Mouse (Mus musculus) G1E (cell line): ENCODE measurements at regions not wholly inside any gene's neighbourhood (a gene's known extent, or its start where the extent isn't known, plus 50 kb on each side); places are given as distances from the start of the nearest gene placed in this dataset.

ENCODE experiments used
- ATAC-seq: 2 replicates; pipeline ENCODE4 v1.8.0; 2016; ENCODE audit warnings: mild to moderate bottlenecking; ENCODE audit not compliant: insufficient number of reproducible peaks, poor library complexity, low FRiP score, severe bottlenecking; ENCODE audit errors: extremely low read depth
- DNase-seq: peaks from one replicate; pipeline ENCODE4 v3.0.0; 2012; ENCODE audit warnings: low spot score
- H3K27me3 ChIP-seq: 2 replicates; pipeline ENCODE4 v1.6.1; 2012; ENCODE audit warnings: mild to moderate bottlenecking, low read length, inconsistent platforms; ENCODE audit not compliant: insufficient read depth
- H3K36me3 ChIP-seq: replicated peaks from 2 replicates; pipeline ENCODE3; 2012; ENCODE audit warnings: mild to moderate bottlenecking, inconsistent platforms
- H3K4me1 ChIP-seq: 2 replicates; pipeline ENCODE4 v1.6.1; 2012; ENCODE audit warnings: low read depth, low read length, inconsistent platforms, mixed read lengths; ENCODE audit not compliant: insufficient read depth
- H3K4me3 ChIP-seq: 2 replicates; pipeline ENCODE4 v1.5.1; 2012; ENCODE audit warnings: low read depth, mild to moderate bottlenecking, inconsistent platforms, low read length, moderate library complexity, mixed read lengths
- H3K9me3 ChIP-seq: replicated peaks from 2 replicates; pipeline ENCODE4 v1.6.1; 2012; ENCODE audit warnings: inconsistent platforms
- CTCF ChIP-seq: IDR thresholded peaks from 2 replicates; pipeline ENCODE4 v1.5.1; 2012; ENCODE audit warnings: low read depth, low read length, inconsistent platforms, mixed read lengths
- GATA1 ChIP-seq: IDR thresholded peaks from 2 replicates; pipeline ENCODE4 v1.6.1; 2012; ENCODE audit warnings: borderline replicate concordance, low read length, inconsistent platforms, mixed read lengths
- GATA2 ChIP-seq: IDR thresholded peaks from 2 replicates; pipeline ENCODE4 v1.6.1; 2012; ENCODE audit warnings: low read depth, low read length, inconsistent platforms, borderline replicate concordance
- POLR2AphosphoS5 ChIP-seq: IDR thresholded peaks from 2 replicates; pipeline ENCODE4 v1.6.1; 2012; ENCODE audit warnings: low read depth, low read length, inconsistent platforms; ENCODE audit not compliant: insufficient replicate concordance
- TAL1 ChIP-seq: conservative IDR thresholded peaks from 2 replicates; pipeline ENCODE4 v1.6.1; 2012; ENCODE audit warnings: low read depth, low read length, inconsistent platforms, mixed read lengths

DNA sequence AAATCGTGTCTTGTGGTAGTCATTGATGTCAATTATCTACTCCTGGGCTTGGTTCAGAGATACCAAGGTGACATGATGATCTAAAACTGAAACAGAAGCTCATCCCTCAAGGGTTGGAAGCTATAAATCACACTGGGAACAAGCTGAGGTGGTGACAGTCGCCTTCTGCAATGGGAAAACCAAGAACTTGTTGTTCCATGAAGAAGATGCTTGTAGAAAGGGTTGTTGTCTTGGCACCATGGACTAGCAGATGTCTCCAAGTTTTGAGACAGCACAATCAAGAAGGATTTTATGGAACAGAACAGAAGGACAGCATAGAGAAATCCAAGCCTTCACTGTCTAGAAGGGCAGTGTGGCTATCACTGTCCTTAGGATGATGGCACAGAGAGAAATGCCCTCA lies 2005.4 kb upstream of the Lrrc6 start:
- no peaks in the 10 kb centered on the region for H3K9me3 ChIP-seq

DNA sequence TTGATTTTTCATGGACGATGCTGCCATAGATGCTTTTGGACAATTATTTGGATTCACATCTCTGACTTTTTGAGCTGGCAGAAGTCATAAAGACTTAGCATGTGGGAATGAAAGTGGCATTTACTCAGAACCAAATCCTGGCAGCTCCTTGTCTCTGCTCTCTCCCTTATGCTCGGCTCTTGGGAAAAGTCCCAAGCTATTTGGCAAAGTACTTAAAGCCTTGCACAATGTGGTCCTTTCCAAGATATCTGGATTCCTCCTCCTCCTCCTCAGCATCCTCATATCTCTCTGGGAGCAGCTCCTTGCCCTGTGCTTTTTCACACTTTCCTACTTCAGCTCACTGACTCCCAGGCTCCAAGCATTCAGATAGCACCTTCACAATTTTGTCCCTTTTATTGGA lies 1995.7 kb upstream of the Lrrc6 start:
- DNase-seq (no peak), ATAC-seq (no peak)
- Histone ChIP-seq H3K27me3 (no peaks in the 10 kb centered on the region), H3K4me1 (no peaks in the 10 kb centered on the region), H3K36me3 (no peaks in the 10 kb centered on the region), H3K4me3 (no peak overlapping the region), H3K9me3 (no peaks in the 10 kb centered on the region)
- TF ChIP-seq POLR2AphosphoS5, result no peak
- TF ChIP-seq GATA2, result no peak
- no peak for TF ChIP-seq CTCF
- TF ChIP-seq TAL1, result no peak
- no peak for TF ChIP-seq GATA1

More for the DNA sequence above, 2005.4 kb upstream of the Lrrc6 start:
- no peak for TF ChIP-seq GATA1
- TF ChIP-seq TAL1, result no peak
- no peak for TF ChIP-seq CTCF
- TF ChIP-seq GATA2, result no peak
- TF ChIP-seq POLR2AphosphoS5, result no peak
- Histone ChIP-seq H3K4me3 (no peak overlapping the region), H3K27me3 (no peaks in the 10 kb centered on the region), H3K36me3 (no peaks in the 10 kb centered on the region), H3K4me1 (no peaks in the 10 kb centered on the region)
- DNase-seq, result no peak
- no peak for ATAC-seq

DNA sequence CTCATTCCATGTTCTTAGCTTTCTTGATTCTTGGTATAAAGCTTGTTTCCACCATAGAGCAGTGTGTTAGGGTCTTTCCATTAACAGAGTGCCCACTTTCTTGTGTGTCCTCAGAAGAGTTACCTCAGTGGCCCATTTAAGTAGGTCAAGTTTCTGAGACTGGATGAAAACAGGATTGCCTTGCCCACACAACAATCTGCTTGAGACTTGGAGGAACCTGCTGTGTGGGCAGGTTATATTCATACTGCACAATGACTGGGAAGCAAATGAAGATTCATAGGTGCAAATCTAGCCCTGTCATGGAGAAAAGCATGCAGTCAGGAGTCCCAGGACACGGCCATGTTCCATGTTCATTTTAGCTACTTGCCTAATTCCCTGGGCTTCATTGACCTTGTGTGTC lies 1984.1 kb upstream of the Lrrc6 start:
- TF ChIP-seq POLR2AphosphoS5 (no peak), TAL1 (no peak), GATA1 (no peak), CTCF (no peak), GATA2 (no peak)
- no peaks in the 10 kb centered on the region for H3K36me3 ChIP-seq
- H3K9me3 ChIP-seq, result no peaks in the 10 kb centered on the region
- ATAC-seq, result no peak
- DNase-seq, result no peak
- H3K4me1 ChIP-seq, result no peaks in the 10 kb centered on the region
- H3K27me3 ChIP-seq, result no peaks in the 10 kb centered on the region
- no peak overlapping the region for H3K4me3 ChIP-seq

DNA sequence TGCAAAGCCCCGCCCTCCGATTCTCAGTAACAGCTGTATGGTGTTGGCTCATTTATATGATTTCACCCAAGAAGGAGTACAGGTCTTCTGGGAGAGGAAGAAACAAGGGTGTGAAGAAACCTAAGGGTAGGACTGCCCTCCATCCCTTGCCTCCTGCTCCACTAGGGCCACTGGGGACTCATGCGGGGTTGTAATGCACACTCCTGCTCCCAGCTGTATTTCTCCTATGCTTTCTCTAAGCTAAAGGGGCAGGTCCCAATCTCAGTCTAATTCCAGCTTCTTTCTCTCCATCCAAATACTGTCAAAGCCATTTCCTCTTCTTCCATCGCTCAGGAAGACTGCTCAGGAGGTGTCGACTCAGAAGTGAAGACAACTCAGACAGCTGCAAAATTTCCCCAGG lies 1977.0 kb upstream of the Lrrc6 start:
- no peak for DNase-seq
- H3K27me3 ChIP-seq, result no peaks in the 10 kb centered on the region
- H3K9me3 ChIP-seq, result no peaks in the 10 kb centered on the region
- no peaks in the 10 kb centered on the region for H3K36me3 ChIP-seq
- no peak overlapping the region for H3K4me3 ChIP-seq
- TF ChIP-seq GATA2 (no peak), TAL1 (no peak), GATA1 (no peak), CTCF (no peak), POLR2AphosphoS5 (no peak)
- H3K4me1 ChIP-seq, result no peaks in the 10 kb centered on the region
- ATAC-seq, result no peak

DNA sequence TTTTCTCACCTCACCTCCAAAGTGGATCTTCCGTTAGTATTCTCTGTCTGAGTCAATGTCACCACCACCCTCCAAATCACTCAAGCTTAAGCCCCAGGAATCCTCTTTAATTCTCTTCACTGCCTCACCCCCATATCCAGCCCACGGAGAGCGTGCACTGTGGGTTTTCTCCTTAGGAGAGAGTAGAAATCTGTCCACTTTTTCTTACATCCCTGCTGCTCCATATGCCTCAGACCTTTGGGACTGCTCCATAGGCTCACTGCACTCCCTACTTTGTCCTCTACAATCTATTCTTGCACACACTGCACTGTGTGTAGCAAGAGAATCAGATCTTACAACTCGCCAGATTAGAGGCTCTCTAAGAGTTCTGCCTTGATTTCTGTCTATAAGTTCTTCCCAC lies 1971.2 kb upstream of the Lrrc6 start:
- H3K9me3 ChIP-seq, result no peaks in the 10 kb centered on the region
- no peak for DNase-seq
- H3K4me1 ChIP-seq, result no peaks in the 10 kb centered on the region
- H3K4me3 ChIP-seq, result no peak overlapping the region
- no peaks in the 10 kb centered on the region for H3K27me3 ChIP-seq
- TF ChIP-seq TAL1, result no peak
- no peak for TF ChIP-seq GATA2
- no peak for TF ChIP-seq POLR2AphosphoS5
- no peak for TF ChIP-seq GATA1
- TF ChIP-seq CTCF, result no peak
- no peaks in the 10 kb centered on the region for H3K36me3 ChIP-seq
- ATAC-seq, result no peak

DNA sequence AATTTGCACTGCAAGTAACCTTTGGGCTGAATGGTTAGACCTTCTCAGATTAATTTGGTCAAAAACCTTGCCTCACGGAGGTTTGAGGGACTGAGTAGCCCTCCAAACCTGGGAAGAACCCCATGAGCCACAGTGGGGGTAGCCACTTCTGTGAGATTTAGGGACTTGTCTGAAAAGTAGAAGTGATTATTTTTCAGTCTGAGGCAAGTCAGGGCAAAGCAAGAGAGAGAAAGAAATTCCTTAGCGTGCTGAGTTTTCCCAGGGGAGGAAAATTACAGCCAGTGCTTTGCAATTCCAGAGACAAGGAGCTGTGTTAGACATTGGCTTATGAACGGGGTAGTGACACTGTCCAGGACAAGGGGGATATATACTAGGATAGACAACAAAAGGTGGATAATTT lies 1962.1 kb upstream of the Lrrc6 start:
- Histone ChIP-seq H3K4me1 (no peaks in the 10 kb centered on the region), H3K36me3 (no peaks in the 10 kb centered on the region), H3K4me3 (no peak overlapping the region), H3K27me3 (no peaks in the 10 kb centered on the region), H3K9me3 (no peaks in the 10 kb centered on the region)
- no peak for ATAC-seq
- no peak for TF ChIP-seq GATA1
- no peak for TF ChIP-seq CTCF
- no peak for TF ChIP-seq GATA2
- TF ChIP-seq POLR2AphosphoS5, result no peak
- TF ChIP-seq TAL1, result no peak
- DNase-seq, result no peak

DNA sequence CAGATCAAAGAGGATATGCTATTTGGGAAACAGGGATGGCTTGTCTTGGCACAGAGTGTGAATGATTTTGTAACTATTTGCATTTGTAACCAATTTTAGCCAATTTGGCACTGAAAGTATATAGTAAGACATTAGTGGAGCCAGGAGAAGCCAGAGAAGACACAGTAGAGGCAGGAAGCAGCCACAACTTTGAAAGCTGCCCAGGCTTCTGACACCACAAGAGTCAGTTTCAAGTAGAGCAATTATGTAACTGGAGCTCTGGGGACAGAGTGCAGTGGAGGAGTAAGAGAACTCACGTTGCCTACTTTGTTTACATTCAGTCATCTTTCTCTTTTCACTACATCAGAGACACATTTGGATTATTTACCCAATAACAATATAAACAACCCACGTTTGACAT lies 1956.5 kb upstream of the Lrrc6 start:
- TF ChIP-seq GATA2 (no peak), CTCF (no peak), GATA1 (no peak), POLR2AphosphoS5 (no peak), TAL1 (no peak)
- Histone ChIP-seq H3K4me1 (no peaks in the 10 kb centered on the region), H3K4me3 (no peak overlapping the region), H3K9me3 (no peaks in the 10 kb centered on the region), H3K27me3 (no peaks in the 10 kb centered on the region), H3K36me3 (no peaks in the 10 kb centered on the region)
- no peak for DNase-seq
- no peak for ATAC-seq
